Mouse (Mus musculus): ENCODE measurements around the gene Homez.

Gene Homez

GRCm38 (mm10) chr14:54868026-54868425, 2.7 kb downstream of the Homez start:
- no peak for DNase-seq (ENCODE audit: low read depth)

- no peak for DNase-seq (ENCODE audit: low read depth)
Measured at GRCm38 (mm10) chr14:54866936-54867335, 3.8 kb downstream of the Homez start.

GRCm38 (mm10) chr14:54866268-54866667, 4.5 kb downstream of the Homez start:
- no peak for DNase-seq (ENCODE audit: low read depth)

- no peak for DNase-seq (ENCODE audit: low read depth)
Measured at GRCm38 (mm10) chr14:54865626-54866025, 5.1 kb downstream of the Homez start.

- DNase-seq (ENCODE audit: low read depth): no peak
Measured at GRCm38 (mm10) chr14:54864313-54865036, 6.3 kb downstream of the Homez start.

- DNase-seq (ENCODE audit: low read depth): peak; percentile 77
Measured at GRCm38 (mm10) chr14:54863501-54864312, 7.1 kb downstream of the Homez start.

- no peak for DNase-seq (ENCODE audit: low read depth)
Measured at GRCm38 (mm10) chr14:54860511-54860910, 10.2 kb downstream of the Homez start.

GRCm38 (mm10) chr14:54857891-54858290, 12.9 kb downstream of the Homez start:
- no peak for DNase-seq (ENCODE audit: low read depth)

GRCm38 (mm10) chr14:54856703-54857102, 14.1 kb downstream of the Homez start:
- no peak for DNase-seq (ENCODE audit: low read depth)

- no peak for DNase-seq (ENCODE audit: low read depth)
Measured at GRCm38 (mm10) chr14:54855726-54856125, 15.0 kb downstream of the Homez start.

GRCm38 (mm10) chr14:54843461-54843860, 27.3 kb downstream of the Homez start:
- no peak for DNase-seq (ENCODE audit: low read depth)

GRCm38 (mm10) chr14:54823716-54824115, 47.0 kb downstream of the Homez start:
- DNase-seq (ENCODE audit: low read depth): no peak

- DNase-seq (ENCODE audit: low read depth): no peak
Measured at GRCm38 (mm10) chr14:54822301-54822700, 48.5 kb downstream of the Homez start.

GRCm38 (mm10) chr14:54817791-54818190, 53.0 kb downstream of the Homez start:
- no peak for DNase-seq (ENCODE audit: low read depth)

GRCm38 (mm10) chr14:54815737-54816136, 55.0 kb downstream of the Homez start:
- DNase-seq (ENCODE audit: low read depth): no peak

- no peak for DNase-seq (ENCODE audit: low read depth)
Measured at GRCm38 (mm10) chr14:54813991-54814390, 56.8 kb downstream of the Homez start, which contains the start of gene Rnf212b. Gene Rnf212b (plus strand): TSS chr14:54814141.

GRCm38 (mm10) chr14:54809668-54810033, 61.1 kb downstream of the Homez start:
- DNase-seq (ENCODE audit: low read depth): no peak

GRCm38 (mm10) chr14:54808718-54809667, 61.8 kb downstream of the Homez start:
- DNase-seq (ENCODE audit: low read depth): no peak

- DNase-seq (ENCODE audit: low read depth): no peak
Measured at GRCm38 (mm10) chr14:54806124-54806523, 64.6 kb downstream of the Homez start.
